Mouse (Mus musculus): ENCODE data around the gene Rad51c.
"Not testable (repeated sequence)": the region's sequence is repeated elsewhere in the genome, so short reads cannot be mapped to it uniquely, and the experiment has no call there.

Gene Rad51c

GRCm38 (mm10) chr11:87404876-87405275 lies at the start of gene Rad51c, which contains the start of gene Tex14:
Rad51c (minus strand) TSS chr11:87404954.
Tex14 (plus strand) TSS chr11:87405065.
- peak in 1 of 2 experiments; percentile 30 for DNase-seq (ENCODE audit: low spot score in 2 of 2)

DNA sequence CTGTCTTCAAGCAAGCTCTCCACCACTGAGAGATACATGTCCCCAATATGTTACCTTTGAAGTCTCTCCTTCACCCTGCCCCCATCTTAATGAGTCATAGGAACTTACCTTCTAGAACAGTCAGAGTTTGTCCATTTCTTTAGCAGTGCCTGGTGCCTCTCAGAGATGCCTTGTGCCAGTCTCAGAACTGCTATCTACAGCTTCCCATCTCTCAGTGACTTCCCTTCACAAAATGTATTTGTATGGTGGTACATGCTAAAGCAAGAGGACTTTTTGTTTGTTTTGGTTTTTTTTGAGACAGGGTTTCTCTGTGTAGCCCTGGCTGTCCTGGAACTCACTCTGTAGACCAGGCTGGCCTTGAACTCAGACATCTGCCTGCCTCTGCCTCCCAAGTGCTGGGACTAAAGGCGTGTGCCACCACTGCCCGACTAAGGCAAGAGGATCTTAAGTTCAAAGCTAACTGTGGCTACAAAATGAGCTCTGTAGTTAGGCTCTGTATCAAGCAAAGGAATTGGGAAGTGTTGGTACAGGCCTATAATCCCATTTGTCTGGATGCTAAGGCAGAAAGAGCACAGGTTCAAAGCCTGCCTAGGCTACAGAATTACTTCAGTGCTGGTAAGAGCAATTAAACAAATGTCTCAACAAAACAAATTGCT lies 49.4 kb upstream of the Rad51c start:
- no peak for DNase-seq (ENCODE audit: low spot score in 2 of 2)

GRCm38 (mm10) chr11:87453216-87454034 lies 48.7 kb upstream of the Rad51c start:
- DNase-seq (ENCODE audit: low spot score in 2 of 2), result no peak

DNA sequence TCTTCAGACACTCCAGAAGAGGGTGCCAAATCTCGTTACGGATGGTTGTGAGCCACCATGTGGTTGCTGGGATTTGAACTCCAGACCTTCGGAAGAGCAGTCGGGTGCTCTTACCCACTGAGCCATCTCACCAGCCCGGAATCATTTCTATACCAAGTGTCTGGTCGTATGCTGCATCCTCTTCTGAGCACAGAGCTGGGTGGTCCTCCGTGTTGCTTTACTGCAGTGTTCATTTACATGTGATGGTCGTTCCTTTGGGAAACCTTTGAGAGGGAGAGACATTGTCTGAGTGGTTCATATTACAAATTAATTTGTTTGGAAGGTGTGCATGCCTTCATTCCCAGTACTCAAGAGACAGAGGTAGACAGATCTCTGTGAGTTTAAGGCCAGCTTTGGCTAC lies 48.0 kb upstream of the Rad51c start:
- DNase-seq (ENCODE audit: low spot score in 2 of 2), result not testable (repeated sequence)

DNA sequence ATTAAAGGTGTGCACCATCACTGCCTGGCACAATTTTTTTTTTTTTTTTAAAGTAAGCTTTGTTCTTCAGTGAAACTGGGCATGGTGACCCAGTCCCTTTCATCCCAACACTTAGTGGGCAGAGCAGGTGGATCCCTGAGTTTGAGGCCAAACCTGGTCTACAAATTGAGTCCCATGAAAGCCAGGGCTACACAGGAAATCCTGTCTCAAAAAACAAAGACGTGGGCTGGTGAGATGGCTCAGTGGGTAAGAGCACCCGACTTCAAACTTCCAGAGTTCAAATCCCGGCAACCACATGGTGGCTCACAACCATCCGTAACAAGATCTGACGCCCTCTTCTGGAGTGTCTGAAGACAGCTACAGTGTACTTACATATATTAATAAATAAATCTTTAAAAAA lies 45.1 kb upstream of the Rad51c start:
- not testable (repeated sequence) for DNase-seq (ENCODE audit: low spot score in 2 of 2)

GRCm38 (mm10) chr11:87449200-87449547 lies 44.4 kb upstream of the Rad51c start:
- no peak for DNase-seq (ENCODE audit: low spot score in 2 of 2)

DNA sequence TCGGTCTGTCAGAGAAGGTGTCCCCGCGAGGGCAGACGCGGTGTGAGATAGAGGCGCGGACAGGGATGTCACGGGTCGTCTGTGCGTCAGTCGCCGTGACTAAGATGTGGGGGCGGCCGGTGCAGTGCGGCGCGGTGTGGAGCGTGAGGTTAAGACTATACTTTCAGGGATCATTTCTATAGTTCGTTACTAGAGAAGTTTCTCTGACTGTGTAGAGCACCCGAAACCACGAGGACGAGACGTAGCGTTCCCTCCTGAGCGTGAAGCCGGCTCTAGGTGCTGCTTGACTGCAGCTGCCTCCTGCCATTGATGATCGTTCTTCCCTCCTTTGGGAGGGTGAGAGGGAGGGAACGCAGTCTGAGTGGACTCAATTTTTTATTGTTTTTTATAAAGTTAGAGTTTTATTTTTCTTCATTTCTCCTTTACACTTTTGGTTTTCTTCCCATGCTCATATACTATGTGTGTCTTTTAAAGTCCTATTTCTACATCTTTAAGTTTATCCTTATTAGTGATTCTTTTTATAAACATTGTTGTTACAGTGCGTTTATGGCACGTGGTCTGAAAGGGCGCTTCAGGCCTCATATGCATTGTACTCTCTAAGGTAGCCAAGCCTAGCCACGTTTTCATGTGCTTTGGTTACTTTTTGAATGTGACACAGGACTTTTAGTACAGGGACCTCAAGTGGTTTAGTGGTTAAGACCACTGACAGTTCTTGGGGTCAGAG lies 43.9 kb upstream of the Rad51c start:
- DNase-seq (ENCODE audit: low spot score in 2 of 2), result peak in 1 of 2 experiments; percentile 53

DNA sequence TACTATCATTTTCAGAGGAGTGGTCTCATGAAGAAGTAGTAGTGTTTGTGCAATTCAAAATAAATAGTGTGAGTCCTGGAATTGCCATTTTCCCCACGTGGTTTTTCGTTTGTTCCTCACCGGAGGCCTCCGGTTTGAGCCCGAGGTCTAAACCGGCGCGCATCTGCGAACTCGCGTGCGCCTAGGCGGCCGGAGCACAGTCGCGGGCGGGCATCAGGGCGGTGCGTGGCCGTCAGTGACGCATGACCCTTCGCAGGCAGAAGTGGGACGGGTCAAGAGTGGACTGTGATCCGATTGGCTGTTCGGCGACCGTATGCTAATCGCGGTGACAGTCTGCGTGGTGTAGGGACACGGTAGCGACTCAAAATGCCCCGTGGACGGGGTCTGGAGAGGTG lies 43.3 kb upstream of the Rad51c start:
- peak; percentile 87 to 92 for DNase-seq (ENCODE audit: low spot score in 2 of 2)

DNA sequence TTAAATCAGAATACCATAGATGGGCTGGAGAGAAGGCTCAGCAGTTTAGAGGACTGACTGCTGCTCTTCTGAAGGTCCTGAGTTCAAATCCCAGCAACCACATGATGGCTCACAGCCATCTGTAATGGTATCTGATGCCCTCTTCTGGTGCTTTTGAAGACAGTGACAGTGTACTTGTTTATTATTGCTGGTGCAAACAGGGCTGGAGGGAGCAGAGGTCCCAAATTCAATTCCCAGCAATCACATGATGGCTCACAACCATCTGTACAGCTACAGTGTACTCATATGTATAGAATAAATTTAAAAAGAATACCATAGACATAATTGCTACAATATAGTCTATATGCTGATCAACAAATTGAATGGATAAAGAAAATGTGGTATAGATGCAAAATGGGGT lies 42.7 kb upstream of the Rad51c start:
- DNase-seq (ENCODE audit: low spot score in 2 of 2), result no peak

- no peak for DNase-seq (ENCODE audit: low spot score in 2 of 2)
These were observed 41.4 kb upstream of the Rad51c start for GRCm38 (mm10) chr11:87446159-87446558.

- DNase-seq (ENCODE audit: low spot score in 2 of 2), result not testable (repeated sequence)
These were observed 40.8 kb upstream of the Rad51c start for GRCm38 (mm10) chr11:87445593-87445992.

DNA sequence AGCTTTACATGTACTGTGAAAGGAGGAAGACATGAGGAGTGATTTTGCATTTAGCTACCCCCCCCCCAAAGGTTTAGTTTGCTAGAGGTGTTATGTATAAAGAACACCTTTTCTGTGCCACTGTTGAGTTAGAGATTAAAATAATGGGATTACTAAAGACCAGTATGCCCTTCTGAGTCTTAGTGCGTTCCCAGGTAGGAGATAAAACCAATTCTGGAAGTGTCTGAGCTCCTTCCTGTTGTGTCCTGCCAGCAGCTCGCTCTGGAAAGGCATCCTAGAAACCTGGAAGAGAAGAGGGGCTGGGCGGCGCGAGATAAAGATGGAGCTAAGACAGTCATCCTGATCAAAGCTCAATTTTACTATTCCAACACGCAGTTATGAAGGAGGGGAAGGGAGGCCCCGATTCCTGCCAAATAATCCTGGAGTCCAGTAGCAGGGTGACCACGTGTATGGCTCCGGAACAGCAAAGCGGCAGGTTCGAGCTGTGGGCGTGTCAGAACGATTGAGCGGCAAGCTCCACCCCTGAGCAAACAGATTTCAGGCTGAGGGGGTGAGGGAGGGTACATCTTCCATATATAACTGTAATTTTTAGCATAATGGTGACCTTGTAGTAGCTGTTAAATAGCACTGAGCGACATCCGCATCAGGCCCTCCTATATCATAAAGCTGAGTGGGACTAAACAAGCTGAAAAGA lies 40.1 kb upstream of the Rad51c start:
- no peak for DNase-seq (ENCODE audit: low spot score in 2 of 2)

DNA sequence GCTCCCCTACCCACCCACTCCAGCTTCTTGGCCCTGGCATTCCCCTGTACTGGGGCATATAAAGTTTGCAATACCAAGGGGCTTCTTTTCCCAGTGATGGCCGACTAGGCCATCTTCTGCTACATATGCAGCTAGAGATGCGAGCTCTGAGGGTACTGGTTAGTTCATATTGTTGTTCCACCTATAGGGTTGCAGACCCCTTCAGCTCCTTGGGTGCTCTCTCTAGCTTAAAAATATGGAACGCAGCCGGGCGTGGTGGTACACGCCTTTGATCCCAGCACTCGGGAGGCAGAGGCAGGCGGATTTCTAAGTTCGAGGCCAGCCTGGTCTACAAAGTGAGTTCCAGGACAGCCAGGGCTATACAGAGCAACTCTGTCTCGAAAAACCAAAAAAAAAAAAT lies 39.3 kb upstream of the Rad51c start:
- not testable (repeated sequence) for DNase-seq (ENCODE audit: low spot score in 2 of 2)

DNA sequence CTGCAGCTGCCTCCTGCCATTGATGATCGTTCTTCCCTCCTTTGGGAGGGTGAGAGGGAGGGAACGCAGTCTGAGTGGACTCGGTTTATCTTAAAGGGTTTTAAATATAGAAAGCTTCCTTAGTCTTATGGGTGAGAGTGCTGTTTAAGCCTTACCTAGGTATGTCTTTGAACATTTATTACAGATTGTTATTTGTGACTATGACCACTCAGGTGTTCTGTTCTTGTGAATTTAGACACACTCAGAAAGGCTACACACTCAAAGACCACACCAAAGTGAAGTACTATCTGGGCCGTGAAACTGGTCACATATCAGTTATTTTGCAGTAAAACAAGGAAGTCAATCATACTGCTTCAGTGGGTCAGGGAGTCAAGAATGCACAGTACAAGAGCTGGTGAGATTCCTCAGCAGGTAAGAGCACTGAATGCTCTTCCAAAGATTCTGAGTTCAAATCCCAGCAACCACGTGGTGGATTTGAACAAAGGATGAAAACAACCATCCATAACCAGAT lies 38.7 kb upstream of the Rad51c start:
- DNase-seq (ENCODE audit: low spot score in 2 of 2), result peak in 1 of 2 experiments; percentile 72

DNA sequence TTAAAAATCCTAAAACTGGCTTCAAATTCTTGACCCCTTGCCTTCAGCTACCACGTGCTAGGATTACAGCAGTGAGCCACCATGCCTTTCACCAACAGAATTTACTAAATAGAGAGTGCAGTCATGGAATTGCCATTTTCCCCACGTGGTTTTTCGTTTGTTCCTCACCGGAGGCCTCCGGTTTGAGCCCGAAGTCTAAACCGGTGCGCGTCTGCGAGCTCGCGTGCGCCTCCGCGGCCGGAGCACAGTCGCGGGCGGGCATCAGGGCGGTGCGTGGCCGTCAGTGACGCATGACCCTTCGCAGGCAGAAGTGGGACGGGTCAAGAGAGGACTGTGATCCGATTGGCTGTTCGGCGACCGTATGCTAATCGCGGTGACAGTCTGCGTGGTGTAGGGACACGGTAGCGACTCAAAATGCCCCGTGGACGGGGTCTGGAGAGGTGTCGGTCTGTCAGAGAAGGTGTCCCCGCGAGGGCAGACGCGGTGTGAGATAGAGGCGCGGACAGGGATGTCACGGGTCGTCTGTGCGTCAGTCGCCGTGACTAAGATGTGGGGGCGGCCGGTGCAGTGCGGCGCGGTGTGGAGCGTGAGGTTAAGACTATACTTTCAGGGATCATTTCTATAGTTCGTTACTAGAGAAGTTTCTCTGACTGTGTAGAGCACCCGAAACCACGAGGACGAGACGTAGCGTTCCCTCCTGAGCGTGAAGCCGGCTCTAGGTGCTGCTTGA lies 38.1 kb upstream of the Rad51c start:
- DNase-seq (ENCODE audit: low spot score in 2 of 2), result peak; percentile 73 to 76

DNA sequence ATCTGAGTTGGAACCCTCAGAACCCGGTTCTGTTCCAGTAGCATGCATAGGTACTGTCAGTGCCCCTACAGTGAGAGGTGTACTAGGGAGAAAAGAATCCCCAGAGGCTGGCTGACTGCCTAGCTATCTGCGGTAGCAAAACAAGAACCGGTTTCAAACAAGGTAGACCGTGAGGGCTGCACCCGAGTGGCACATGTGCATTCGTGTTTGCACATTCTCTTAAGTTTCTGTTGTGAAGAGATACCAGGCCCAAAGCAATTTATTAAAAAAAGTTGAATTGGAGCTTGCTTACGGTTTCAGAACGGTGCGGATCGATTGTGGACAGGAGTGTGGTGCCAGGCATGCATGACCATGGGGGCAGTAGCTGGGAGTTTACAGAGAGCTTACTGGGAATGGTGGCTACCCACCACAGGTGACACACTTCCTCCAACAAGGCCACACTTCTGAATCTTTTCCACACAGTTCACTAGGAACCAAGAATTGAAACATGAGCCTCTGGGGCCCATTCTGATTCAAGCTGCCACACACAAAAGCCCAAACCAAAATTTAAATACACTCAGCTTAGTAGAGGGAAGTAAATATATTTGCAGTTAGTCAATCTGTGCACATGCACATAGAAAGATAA lies 35.2 kb upstream of the Rad51c start:
- no peak for DNase-seq (ENCODE audit: low spot score in 2 of 2)

- no peak for DNase-seq (ENCODE audit: low spot score in 2 of 2)
These were observed 31.8 kb upstream of the Rad51c start for GRCm38 (mm10) chr11:87436326-87437232.

DNA sequence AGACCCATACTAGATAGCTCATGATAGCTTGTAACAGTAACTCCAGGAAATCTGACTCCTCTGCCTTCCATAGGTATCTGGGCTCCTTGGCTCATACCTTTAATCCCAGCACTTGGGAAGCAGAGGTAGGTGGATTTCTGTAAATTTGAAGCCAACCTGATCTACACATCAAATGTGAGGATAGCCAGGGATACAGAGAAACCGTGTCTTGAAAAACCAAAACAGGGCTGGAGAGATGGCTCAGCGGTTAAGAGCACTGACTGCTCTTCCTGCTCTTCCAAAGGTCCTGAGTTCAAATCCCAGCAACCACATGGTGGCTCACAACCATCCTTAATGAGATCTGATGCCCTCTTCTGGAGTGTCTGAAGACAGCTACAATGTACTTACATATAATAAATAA lies 30.4 kb upstream of the Rad51c start:
- not testable (repeated sequence) for DNase-seq (ENCODE audit: low spot score in 2 of 2)

DNA sequence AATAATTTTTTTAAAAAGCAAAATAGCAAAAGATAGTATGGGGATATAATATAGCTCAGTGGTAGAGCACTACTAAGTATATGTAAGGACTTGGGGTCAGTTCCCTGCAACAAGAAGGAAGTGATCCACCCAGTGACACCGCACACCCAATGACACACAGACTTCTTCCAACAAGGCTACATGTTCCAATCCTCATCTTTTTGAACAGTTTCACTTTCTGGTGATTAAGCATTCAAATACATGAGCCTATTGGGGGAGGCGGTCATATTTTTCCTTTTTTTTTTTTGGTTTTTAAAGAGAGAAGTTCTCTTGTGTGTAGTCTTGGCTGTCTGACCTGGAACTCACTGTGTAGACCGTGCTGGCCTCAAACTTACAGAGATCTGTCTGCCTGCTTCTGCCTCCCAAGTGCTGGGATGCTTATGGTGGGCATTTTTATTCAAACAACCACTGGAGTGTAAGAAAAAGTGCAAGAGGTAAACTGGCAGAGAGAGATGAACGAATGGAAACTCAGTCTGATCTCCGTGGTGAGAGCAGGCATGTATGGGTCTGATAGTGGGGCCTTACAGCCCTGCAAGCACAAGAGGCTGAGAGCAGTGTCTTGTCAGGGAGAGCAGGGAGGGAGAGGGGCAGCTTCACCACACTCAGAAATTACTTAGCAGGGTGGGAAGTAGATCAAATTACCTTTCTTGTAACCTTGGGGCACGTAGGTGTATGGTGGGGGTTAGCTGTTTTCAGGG lies 28.3 kb upstream of the Rad51c start:
- DNase-seq (ENCODE audit: low spot score in 2 of 2), result no peak
